Mouse (Mus musculus): ENCODE data around the gene Aldh16a1. TPM values are rescaled to one million over a fixed set of nuclear protein-coding genes. Genes with fewer than 3 reads are reported as not detected.
"Not testable (repeated sequence)": the region's sequence is repeated elsewhere in the genome, so short reads cannot be mapped to it uniquely, and the experiment has no call there.

The Aldh16a1 gene
- polyA plus RNA-seq, 1 experiment from 2014 or later, result 33.9 TPM

- peak overlapping the region; percentile 19; the same call in 1 of the 2 replicates for H3K4me3 ChIP-seq (ENCODE audit: low read length)
- 51% methylated on average over 8 of the region's 8 CpGs for WGBS
- ATAC-seq (replicated peaks; ENCODE audit: extremely low read depth, insufficient read depth, low FRiP score), result no peak
Measured at GRCm38 (mm10) chr7:45121404-45121803, 33.0 kb downstream of the Aldh16a1 start.

GRCm38 (mm10) chr7:45119780-45120709 lies 34.3 kb downstream of the Aldh16a1 start:
- Histone ChIP-seq H3K4me1 (ENCODE audit: control insufficient read depth, insufficient read depth, low read length) (peaks cover 28% of the 10 kb centered on the region), H3K9me3 (replicated peaks; ENCODE audit: control insufficient read depth, low read length) (no peaks in the 10 kb centered on the region), H3K27ac (ENCODE audit: low read length) (no peak overlapping the region), H3K27me3 (ENCODE audit: control insufficient read depth, insufficient read depth, low read length) (no peaks in the 10 kb centered on the region), H3K4me2 (ENCODE audit: low read depth, low read length) (no peak overlapping the region), H3K9ac (ENCODE audit: low read length) (no peak overlapping the region), H3K4me3 (ENCODE audit: low read length) (no peak overlapping the region), H3K36me3 (ENCODE audit: control insufficient read depth, insufficient read depth) (peaks cover 30% of the 10 kb centered on the region)
- 79% methylated on average over 5 of the region's 5 CpGs for WGBS
- ATAC-seq (replicated peaks; ENCODE audit: extremely low read depth, insufficient read depth, low FRiP score), result no peak

More at GRCm38 (mm10) chr7:45121404-45121803, 33.0 kb downstream of the Aldh16a1 start:
- Histone ChIP-seq H3K9ac (ENCODE audit: low read length) (peak overlapping the region; percentile 51; the same call in 1 of the 2 replicates), H3K36me3 (ENCODE audit: control insufficient read depth, insufficient read depth) (peaks cover 44% of the 10 kb centered on the region), H3K4me2 (ENCODE audit: low read depth, low read length) (peak overlapping the region; percentile 35; the same call in 1 of the 2 replicates), H3K4me1 (ENCODE audit: control insufficient read depth, insufficient read depth, low read length) (peaks cover 33% of the 10 kb centered on the region), H3K27ac (ENCODE audit: low read length) (peak overlapping the region; percentile 56), H3K27me3 (ENCODE audit: control insufficient read depth, insufficient read depth, low read length) (no peaks in the 10 kb centered on the region), H3K9me3 (replicated peaks; ENCODE audit: control insufficient read depth, low read length) (no peaks in the 10 kb centered on the region)

- H3K4me2 ChIP-seq (ENCODE audit: low read depth, low read length), result no peak overlapping the region
- ATAC-seq (replicated peaks; ENCODE audit: extremely low read depth, insufficient read depth, low FRiP score), result no peak
- no peak overlapping the region for H3K9ac ChIP-seq (ENCODE audit: low read length)
- H3K4me3 ChIP-seq (ENCODE audit: low read length), result no peak overlapping the region
- H3K27me3 ChIP-seq (ENCODE audit: control insufficient read depth, insufficient read depth, low read length), result no peaks in the 10 kb centered on the region
- H3K36me3 ChIP-seq (ENCODE audit: control insufficient read depth, insufficient read depth), result peaks cover 29% of the 10 kb centered on the region
- no peaks in the 10 kb centered on the region for H3K9me3 ChIP-seq (replicated peaks; ENCODE audit: control insufficient read depth, low read length)
- peaks cover 23% of the 10 kb centered on the region for H3K4me1 ChIP-seq (ENCODE audit: control insufficient read depth, insufficient read depth, low read length)
- 87% methylated on average over 6 of the region's 6 CpGs for WGBS
- no peak overlapping the region for H3K27ac ChIP-seq (ENCODE audit: low read length)
Measured at GRCm38 (mm10) chr7:45118336-45118735, 36.0 kb downstream of the Aldh16a1 start.

GRCm38 (mm10) chr7:45117566-45117965 lies 36.8 kb downstream of the Aldh16a1 start:
- H3K9me3 ChIP-seq (replicated peaks; ENCODE audit: control insufficient read depth, low read length), result no peaks in the 10 kb centered on the region
- no peak overlapping the region for H3K9ac ChIP-seq (ENCODE audit: low read length)
- peaks cover 22% of the 10 kb centered on the region for H3K36me3 ChIP-seq (ENCODE audit: control insufficient read depth, insufficient read depth)
- no peak overlapping the region for H3K4me3 ChIP-seq (ENCODE audit: low read length)
- 77% methylated on average over 8 of the region's 8 CpGs for WGBS
- no peak for ATAC-seq (replicated peaks; ENCODE audit: extremely low read depth, insufficient read depth, low FRiP score)
- no peaks in the 10 kb centered on the region for H3K27me3 ChIP-seq (ENCODE audit: control insufficient read depth, insufficient read depth, low read length)
- H3K4me2 ChIP-seq (ENCODE audit: low read depth, low read length), result no peak overlapping the region
- peaks cover 15% of the 10 kb centered on the region for H3K4me1 ChIP-seq (ENCODE audit: control insufficient read depth, insufficient read depth, low read length)
- H3K27ac ChIP-seq (ENCODE audit: low read length), result no peak overlapping the region

- Histone ChIP-seq H3K36me3 (ENCODE audit: control insufficient read depth, insufficient read depth) (no peaks in the 10 kb centered on the region), H3K4me3 (ENCODE audit: low read length) (no peak overlapping the region), H3K9ac (ENCODE audit: low read length) (no peak overlapping the region)
Measured at GRCm38 (mm10) chr7:45113476-45113875, 40.9 kb downstream of the Aldh16a1 start.

DNA sequence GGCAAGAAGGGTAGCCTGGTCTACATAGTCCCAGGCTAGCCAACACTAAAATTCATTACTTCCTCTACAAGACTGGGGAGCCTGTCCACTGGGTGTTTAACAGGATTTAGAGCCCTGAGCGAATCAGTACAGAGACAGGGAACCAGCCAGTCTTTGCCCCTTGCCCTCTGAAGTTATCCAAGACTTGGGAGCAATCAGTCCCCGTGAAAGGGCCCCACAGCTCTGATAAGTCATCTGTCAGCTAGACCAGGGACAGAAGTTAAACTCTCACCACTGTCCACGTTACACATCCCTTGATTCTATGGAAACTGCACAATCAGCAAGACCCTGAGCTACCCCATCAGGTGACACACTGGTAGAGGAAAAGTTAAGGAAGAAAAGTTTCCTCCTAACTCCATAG lies 41.9 kb downstream of the Aldh16a1 start:
- WGBS, result 49% methylated on average over 3 of the region's 3 CpGs
- no peaks in the 10 kb centered on the region for H3K9me3 ChIP-seq (replicated peaks; ENCODE audit: control insufficient read depth, low read length)
- H3K9ac ChIP-seq (ENCODE audit: low read length), result no peak overlapping the region
- H3K4me2 ChIP-seq (ENCODE audit: low read depth, low read length), result no peak overlapping the region
- H3K4me3 ChIP-seq (ENCODE audit: low read length), result no peak overlapping the region
- no peak for ATAC-seq (replicated peaks; ENCODE audit: extremely low read depth, insufficient read depth, low FRiP score)
- H3K27me3 ChIP-seq (ENCODE audit: control insufficient read depth, insufficient read depth, low read length), result no peaks in the 10 kb centered on the region
- H3K27ac ChIP-seq (ENCODE audit: low read length), result no peak overlapping the region
- no peaks in the 10 kb centered on the region; the same call in 1 of the 2 replicates for H3K4me1 ChIP-seq (ENCODE audit: control insufficient read depth, insufficient read depth, low read length)
- no peaks in the 10 kb centered on the region for H3K36me3 ChIP-seq (ENCODE audit: control insufficient read depth, insufficient read depth)

More at GRCm38 (mm10) chr7:45113476-45113875, 40.9 kb downstream of the Aldh16a1 start:
- no peaks in the 10 kb centered on the region; the same call in 1 of the 2 replicates for H3K4me1 ChIP-seq (ENCODE audit: control insufficient read depth, insufficient read depth, low read length)
- 30% methylated on average over 2 of the region's 2 CpGs for WGBS
- H3K4me2 ChIP-seq (ENCODE audit: low read depth, low read length), result no peak overlapping the region
- no peaks in the 10 kb centered on the region for H3K27me3 ChIP-seq (ENCODE audit: control insufficient read depth, insufficient read depth, low read length)
- no peak for ATAC-seq (replicated peaks; ENCODE audit: extremely low read depth, insufficient read depth, low FRiP score)
- no peaks in the 10 kb centered on the region for H3K9me3 ChIP-seq (replicated peaks; ENCODE audit: control insufficient read depth, low read length)
- H3K27ac ChIP-seq (ENCODE audit: low read length), result no peak overlapping the region

DNA sequence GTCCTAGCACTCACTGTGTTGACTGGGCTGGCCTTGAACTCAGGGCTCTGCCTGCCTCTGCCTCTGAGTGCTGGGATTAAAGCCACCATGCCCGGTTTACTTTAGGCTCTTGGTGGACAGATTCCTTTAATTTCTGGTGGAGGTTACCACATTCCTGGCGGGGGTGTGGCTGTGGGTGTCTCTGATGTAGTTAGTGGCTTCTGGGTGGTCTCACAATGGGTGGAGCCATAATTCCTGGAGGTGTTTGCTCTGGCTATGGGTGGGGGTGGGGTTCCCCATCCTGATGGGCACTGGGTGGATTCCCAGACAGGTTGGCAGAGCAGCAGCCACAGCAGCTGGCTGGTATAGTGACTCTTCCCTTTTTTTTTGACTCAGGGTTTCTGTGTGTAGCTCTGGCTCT lies 42.4 kb downstream of the Aldh16a1 start:
- no peaks in the 10 kb centered on the region for H3K27me3 ChIP-seq (ENCODE audit: control insufficient read depth, insufficient read depth, low read length)
- no peak overlapping the region for H3K4me2 ChIP-seq (ENCODE audit: low read depth, low read length)
- no peak overlapping the region for H3K9ac ChIP-seq (ENCODE audit: low read length)
- 56% methylated on average over 2 of the region's 2 CpGs for WGBS
- ATAC-seq (replicated peaks; ENCODE audit: extremely low read depth, insufficient read depth, low FRiP score), result no peak
- H3K9me3 ChIP-seq (replicated peaks; ENCODE audit: control insufficient read depth, low read length), result no peaks in the 10 kb centered on the region
- H3K4me3 ChIP-seq (ENCODE audit: low read length), result no peak overlapping the region
- H3K27ac ChIP-seq (ENCODE audit: low read length), result no peak overlapping the region
- H3K36me3 ChIP-seq (ENCODE audit: control insufficient read depth, insufficient read depth), result no peaks in the 10 kb centered on the region
- no peaks in the 10 kb centered on the region; the same call in 1 of the 2 replicates for H3K4me1 ChIP-seq (ENCODE audit: control insufficient read depth, insufficient read depth, low read length)

- not testable (repeated sequence) for H3K36me3 ChIP-seq (ENCODE audit: control insufficient read depth, insufficient read depth); H3K4me1 ChIP-seq (ENCODE audit: control insufficient read depth, insufficient read depth, low read length); H3K9me3 ChIP-seq (replicated peaks; ENCODE audit: control insufficient read depth, low read length); H3K4me3 ChIP-seq (ENCODE audit: low read length); ATAC-seq (replicated peaks; ENCODE audit: extremely low read depth, insufficient read depth, low FRiP score); H3K27me3 ChIP-seq (ENCODE audit: control insufficient read depth, insufficient read depth, low read length); H3K4me2 ChIP-seq (ENCODE audit: low read depth, low read length); H3K9ac ChIP-seq (ENCODE audit: low read length); H3K27ac ChIP-seq (ENCODE audit: low read length)
- 79% methylated on average over 4 of the region's 4 CpGs for WGBS
Measured at GRCm38 (mm10) chr7:45110089-45110488, 44.3 kb downstream of the Aldh16a1 start.

DNA sequence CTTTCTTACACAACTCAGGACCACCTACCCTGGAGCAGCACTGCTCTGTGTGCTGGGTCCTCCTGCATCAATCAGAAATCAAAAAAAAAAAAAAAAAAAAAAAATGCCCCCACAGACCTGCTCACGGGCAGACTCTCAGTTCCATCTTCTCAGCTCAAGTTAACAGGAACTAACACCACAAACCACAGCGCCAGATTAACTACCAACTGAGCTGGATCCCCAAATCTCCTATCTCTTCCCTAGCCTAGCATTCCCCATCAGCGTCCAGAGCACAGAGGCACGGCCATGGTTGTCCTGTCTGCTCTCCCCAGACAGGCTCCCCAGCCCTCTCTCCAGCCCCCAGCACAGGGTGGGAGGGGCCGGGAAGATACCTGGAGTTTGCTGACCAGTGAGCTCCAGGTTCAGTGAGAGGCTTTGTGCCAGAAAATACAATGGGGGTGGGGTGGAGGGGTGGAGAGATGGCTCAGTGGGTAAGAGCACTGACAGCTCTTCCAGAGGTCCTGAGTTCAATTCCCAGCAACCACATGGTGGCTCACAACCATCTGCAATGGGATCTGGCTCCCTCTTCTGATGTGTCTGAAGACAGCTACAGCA lies 47.2 kb downstream of the Aldh16a1 start:
- Histone ChIP-seq H3K4me2 (ENCODE audit: low read depth, low read length) (no peak overlapping the region), H3K4me1 (ENCODE audit: control insufficient read depth, insufficient read depth, low read length) (peaks cover 16% of the 10 kb centered on the region), H3K36me3 (ENCODE audit: control insufficient read depth, insufficient read depth) (no peaks in the 10 kb centered on the region), H3K9me3 (replicated peaks; ENCODE audit: control insufficient read depth, low read length) (no peaks in the 10 kb centered on the region), H3K27me3 (ENCODE audit: control insufficient read depth, insufficient read depth, low read length) (no peaks in the 10 kb centered on the region), H3K9ac (ENCODE audit: low read length) (no peak overlapping the region), H3K27ac (ENCODE audit: low read length) (no peak overlapping the region), H3K4me3 (ENCODE audit: low read length) (no peak overlapping the region)
- WGBS, result 53% methylated on average over 5 of the region's 5 CpGs
- no peak for ATAC-seq (replicated peaks; ENCODE audit: extremely low read depth, insufficient read depth, low FRiP score)
